Mouse (Mus musculus) thymus, adult 2 months (tissue): ENCODE data around the gene Mylip. TPM values are rescaled to one million over a fixed set of nuclear protein-coding genes. Genes with fewer than 3 reads are reported as not detected.

ENCODE experiments used
- DNase-seq: peaks from one replicate; pipeline ENCODE4 v3.0.0; 2021
- H3K27ac ChIP-seq: fragments of 200-500 bp; 2 replicates; pipeline ENCODE4 v1.5.1; 2012; ENCODE audit warnings: low read length, control low read depth; ENCODE audit not compliant: control insufficient read depth, insufficient read depth
- H3K27me3 ChIP-seq: fragments of 200-500 bp; 2 replicates; pipeline ENCODE4 v1.6.1; 2012; ENCODE audit warnings: mild to moderate bottlenecking, low read length, moderate library complexity, mixed read lengths; ENCODE audit not compliant: control insufficient read depth, insufficient read depth
- H3K36me3 ChIP-seq: fragments of 200-500 bp; 2 replicates; pipeline ENCODE4 v1.6.1; 2012; ENCODE audit warnings: mild to moderate bottlenecking, low read length, moderate library complexity; ENCODE audit not compliant: control insufficient read depth, insufficient read depth
- H3K4me1 ChIP-seq: fragments of 200-500 bp; replicated peaks from 2 replicates; pipeline ENCODE4 v1.6.1; 2012; ENCODE audit warnings: low read length; ENCODE audit not compliant: control insufficient read depth, insufficient read depth
- H3K4me3 ChIP-seq: fragments of 200-500 bp; 2 replicates; pipeline ENCODE4 v1.5.1; 2012; ENCODE audit warnings: mild to moderate bottlenecking, low read length, control low read depth, moderate library complexity; ENCODE audit not compliant: control insufficient read depth, insufficient read depth
- CTCF ChIP-seq: fragments of 200-500 bp; IDR thresholded peaks from 2 replicates; pipeline ENCODE4 v1.5.1; 2012; ENCODE audit warnings: mild to moderate bottlenecking, control low read depth, low read length, moderate library complexity, borderline replicate concordance; ENCODE audit not compliant: control insufficient read depth, poor library complexity, insufficient read depth; ENCODE audit errors: extremely low read depth
- POLR2A ChIP-seq: fragments of 200-500 bp; IDR thresholded peaks from 2 replicates; pipeline ENCODE4 v1.6.1; 2012; ENCODE audit warnings: mild to moderate bottlenecking, low read length, control low read depth, moderate library complexity; ENCODE audit not compliant: control insufficient read depth, poor library complexity, insufficient read depth; ENCODE audit errors: extremely low read depth
- WGBS: fragments of 180-500 bp; shearing (Covaris S2); methylation state at CpG from one replicate; pipeline ENCODE4 v1.1.7; 2018; 5-methylcytosine and 5-hydroxymethylcytosine counted together
- polyA plus RNA-seq: library from polyadenylated mRNA; depleted of rRNA; stranded (reverse); fragments of >200 nt; gene quantifications from 2 replicates; pipeline ENCODE4 v1.2.3, GENCODE M21; 2012

Mylip gene
- polyA plus RNA-seq, 1 experiment, result 54.0 TPM

GRCm38 (mm10) chr13:45416621-45417057 lies 27.1 kb downstream of the Mylip start:
- Histone ChIP-seq H3K36me3 (peaks cover 10% of the 10 kb centered on the region), H3K4me1 (0 out of 2 replicates have a peak, but pooled peaks cover 4% of the 10 kb centered on the region), H3K27me3 (no peaks in the 10 kb centered on the region), H3K4me3 (no peak overlapping the region), H3K27ac (no peak overlapping the region)
- DNase-seq, result no peak
- TF ChIP-seq POLR2A (no peak), CTCF (no peak)
- 29% methylated on average over 14 of the region's 14 CpGs for WGBS

GRCm38 (mm10) chr13:45418986-45419385 lies 29.4 kb downstream of the Mylip start:
- TF ChIP-seq POLR2A (no peak), CTCF (no peak)
- 0 out of 2 replicates have a peak, but pooled peaks cover under 1% of the 10 kb centered on the region for H3K4me1 ChIP-seq
- DNase-seq, result no peak
- no peak overlapping the region for H3K27ac ChIP-seq
- no peaks in the 10 kb centered on the region for H3K27me3 ChIP-seq
- no peaks in the 10 kb centered on the region for H3K36me3 ChIP-seq
- WGBS, result 58% methylated on average over 12 of the region's 12 CpGs
- H3K4me3 ChIP-seq, result no peak overlapping the region

GRCm38 (mm10) chr13:45422251-45422650 lies 32.7 kb downstream of the Mylip start:
- Histone ChIP-seq H3K4me3 (no peak overlapping the region), H3K27me3 (no peaks in the 10 kb centered on the region), H3K27ac (no peak overlapping the region), H3K36me3 (no peaks in the 10 kb centered on the region), H3K4me1 (no peaks in the 10 kb centered on the region)
- TF ChIP-seq CTCF (no peak), POLR2A (no peak)
- 96% methylated on average over 13 of the region's 13 CpGs for WGBS
- DNase-seq, result no peak

GRCm38 (mm10) chr13:45422709-45423108 lies 33.2 kb downstream of the Mylip start:
- Histone ChIP-seq H3K4me3 (no peak overlapping the region), H3K27ac (no peak overlapping the region), H3K4me1 (no peaks in the 10 kb centered on the region), H3K36me3 (no peaks in the 10 kb centered on the region), H3K27me3 (no peaks in the 10 kb centered on the region)
- DNase-seq, result no peak
- TF ChIP-seq CTCF (no peak), POLR2A (no peak)
- 94% methylated on average over 5 of the region's 5 CpGs for WGBS

- no peaks in the 10 kb centered on the region for H3K36me3 ChIP-seq
- no peak overlapping the region for H3K27ac ChIP-seq
- no peak overlapping the region for H3K4me3 ChIP-seq
- no peaks in the 10 kb centered on the region for H3K4me1 ChIP-seq
- WGBS, result 93% methylated on average over 5 of the region's 5 CpGs
- TF ChIP-seq CTCF, result no peak
- TF ChIP-seq POLR2A, result no peak
- DNase-seq, result no peak
- no peaks in the 10 kb centered on the region for H3K27me3 ChIP-seq
These were observed 34.4 kb downstream of the Mylip start for GRCm38 (mm10) chr13:45423905-45424304.

GRCm38 (mm10) chr13:45429239-45429638 lies 39.7 kb downstream of the Mylip start:
- Histone ChIP-seq H3K4me1 (no peaks in the 10 kb centered on the region), H3K4me3 (no peak overlapping the region), H3K36me3 (no peaks in the 10 kb centered on the region), H3K27ac (no peak overlapping the region), H3K27me3 (no peaks in the 10 kb centered on the region)
- DNase-seq, result no peak
- 87% methylated on average over 11 of the region's 11 CpGs for WGBS
- TF ChIP-seq CTCF, result no peak
- no peak for TF ChIP-seq POLR2A

GRCm38 (mm10) chr13:45437134-45437533 lies 47.6 kb downstream of the Mylip start:
- no peaks in the 10 kb centered on the region for H3K4me1 ChIP-seq
- TF ChIP-seq POLR2A, result no peak
- TF ChIP-seq CTCF, result no peak
- no peaks in the 10 kb centered on the region for H3K36me3 ChIP-seq
- no peak overlapping the region for H3K4me3 ChIP-seq
- DNase-seq, result no peak
- H3K27me3 ChIP-seq, result no peaks in the 10 kb centered on the region
- WGBS, result 85% methylated on average over 9 of the region's 9 CpGs
- H3K27ac ChIP-seq, result no peak overlapping the region
